Mouse (Mus musculus) heart, embryonic 12.5 days (tissue): Measurements from ENCODE around the gene Gm9913. TPM values are rescaled to one million over a fixed set of nuclear protein-coding genes. Genes with fewer than 3 reads are reported as not detected.

Source experiments
- polyA plus RNA-seq: library from polyadenylated mRNA; unstranded; fragments of >200 nt; fragmentation: Nextera tagmentation; extraction: Ambion mirVana; gene quantifications from 2 replicates; pipeline ENCODE4 v1.2.1, GENCODE M21; 2016

Gene Gm9913
- polyA plus RNA-seq, 1 experiment from 2014 or later: 0.70 TPM

Other genes starting within 250 kb of the Gm9913 start
- 38.8 and 44.1 TPM in 2 replicates for gene Fbn1, start 2.9 kb downstream of the Gm9913 start, polyA plus RNA-seq
- gene Cep152, start 120.0 kb downstream of the Gm9913 start, polyA plus RNA-seq: 5.2 and 6.9 TPM in 2 replicates
- 216 and 224 TPM in 2 replicates for gene Eid1, start 168.0 kb downstream of the Gm9913 start, polyA plus RNA-seq
- gene Shc4, start 219.1 kb downstream of the Gm9913 start, polyA plus RNA-seq: 1.2 and 1.6 TPM in 2 replicates